Comparison of ENCODE assay signal across 28 mouse cellular contexts in genomic region chr6:101422084-101422954, GRCm38 (mm10). TPM values are rescaled to one million over a fixed set of nuclear protein-coding genes. Genes with fewer than 3 reads are reported as not detected.
DNase-seq lines count a peak whose midpoint lies in the region; ATAC-seq lines count a peak whose summit lies in the region.
"Had no signal": no experiment of that assay in that cellular context is flagged by ENCODE, and none has a peak within 500 bp of the region (broad histone marks: within the 10 kb centered on the region; RNA-seq: fewer than 3 reads in every experiment).

No protein-coding gene starts in this region.

- H3K9ac ChIP-seq in midbrain, embryonic 14.5 days (replicated peaks; ENCODE audit: low read length), result no peak overlapping the region
- no peak overlapping the region for H3K9ac ChIP-seq in midbrain, embryonic 13.5 days (replicated peaks)
- H3K9ac ChIP-seq in forebrain, embryonic 12.5 days, result no peak overlapping the region
- H3K9ac ChIP-seq in forebrain, embryonic 15.5 days (replicated peaks), result no peak overlapping the region
- no peak overlapping the region for H3K9ac ChIP-seq in heart, embryonic 12.5 days
- H3K9ac ChIP-seq: heart, embryonic 13.5 days; intestine, embryonic 15.5 days; liver, embryonic 14.5 days; stomach, embryonic 15.5 days had no signal

- no peak overlapping the region for H3K4me2 ChIP-seq in midbrain, embryonic 14.5 days (ENCODE audit: low read length)
- H3K4me2 ChIP-seq in midbrain, embryonic 13.5 days (replicated peaks), result no peak overlapping the region
- H3K4me2 ChIP-seq in forebrain, embryonic 12.5 days, result no peak overlapping the region
- no peak overlapping the region for H3K4me2 ChIP-seq in forebrain, embryonic 15.5 days (replicated peaks)
- H3K4me2 ChIP-seq in heart, embryonic 12.5 days, result no peak overlapping the region
- H3K4me2 ChIP-seq: heart, embryonic 13.5 days; intestine, embryonic 15.5 days; stomach, embryonic 15.5 days had no signal

- ATAC-seq in midbrain, embryonic 14.5 days (ENCODE audit: low FRiP score, low TSS enrichment), result no peak
- ATAC-seq in midbrain, embryonic 13.5 days, result no peak
- ATAC-seq in forebrain, embryonic 12.5 days (ENCODE audit: low FRiP score), result peak; percentile 41; the same call in 1 of the 2 replicates
- peak; percentile 68 for ATAC-seq in forebrain, embryonic 15.5 days (replicated peaks)
- ATAC-seq in heart, embryonic 12.5 days (ENCODE audit: insufficient number of reproducible peaks, low FRiP score), result no peak
- ATAC-seq: hindbrain, embryonic 16.5 days; intestine, embryonic 15.5 days had no signal

- H3K9me3 ChIP-seq in midbrain, embryonic 14.5 days (ENCODE audit: control insufficient read depth, low read length), result no peaks in the 10 kb centered on the region
- no peaks in the 10 kb centered on the region for H3K9me3 ChIP-seq in midbrain, embryonic 13.5 days
- H3K9me3 ChIP-seq in forebrain, embryonic 12.5 days, result no peaks in the 10 kb centered on the region
- H3K9me3 ChIP-seq in forebrain, embryonic 15.5 days, result no peaks in the 10 kb centered on the region
- H3K9me3 ChIP-seq in heart, embryonic 12.5 days (replicated peaks), result no peaks in the 10 kb centered on the region
- H3K9me3 ChIP-seq: heart, embryonic 13.5 days; intestine, embryonic 15.5 days; stomach, embryonic 15.5 days had no signal

- 39% methylated on average over 10 of the region's 10 CpGs for WGBS in midbrain, embryonic 14.5 days
- WGBS in midbrain, embryonic 13.5 days, result 41% methylated on average over 10 of the region's 10 CpGs
- WGBS in forebrain, embryonic 12.5 days, result 40% methylated on average over 10 of the region's 10 CpGs
- WGBS in forebrain, embryonic 15.5 days, result 24% methylated on average over 10 of the region's 10 CpGs
- WGBS in heart, embryonic 12.5 days, result 72% methylated on average over 10 of the region's 10 CpGs

- H3K27ac ChIP-seq in midbrain, embryonic 14.5 days (replicated peaks; ENCODE audit: low read depth, low read length), result no peak overlapping the region
- H3K27ac ChIP-seq in midbrain, embryonic 13.5 days, result no peak overlapping the region
- H3K27ac ChIP-seq in forebrain, embryonic 12.5 days, result no peak overlapping the region
- peak overlapping the region; percentile 27; the same call in 1 of the 2 replicates for H3K27ac ChIP-seq in forebrain, embryonic 15.5 days (replicated peaks)
- H3K27ac ChIP-seq in heart, embryonic 12.5 days (ENCODE audit: poor library complexity, severe bottlenecking), result no peak overlapping the region
- H3K27ac ChIP-seq: heart, adult 2 months; heart, embryonic 13.5 days; intestine, embryonic 15.5 days; layer of hippocampus, adult 2 months; liver, embryonic 14.5 days; macrophage; stomach, embryonic 15.5 days had no signal

- H3K27me3 ChIP-seq in midbrain, embryonic 14.5 days (ENCODE audit: control insufficient read depth, insufficient read depth, low read length), result no peaks in the 10 kb centered on the region
- H3K27me3 ChIP-seq in midbrain, embryonic 13.5 days, result peaks cover 7% of the 10 kb centered on the region; the same call in 1 of the 2 replicates
- no peaks in the 10 kb centered on the region for H3K27me3 ChIP-seq in forebrain, embryonic 12.5 days
- peaks cover 3% of the 10 kb centered on the region; the same call in 1 of the 2 replicates for H3K27me3 ChIP-seq in forebrain, embryonic 15.5 days
- H3K27me3 ChIP-seq in heart, embryonic 12.5 days (replicated peaks), result no peaks in the 10 kb centered on the region
- H3K27me3 ChIP-seq: heart, embryonic 13.5 days; intestine, embryonic 15.5 days; stomach, embryonic 15.5 days had no signal

- H3K4me3 ChIP-seq in midbrain, embryonic 14.5 days (replicated peaks; ENCODE audit: low read depth, low read length), result no peak overlapping the region
- no peak overlapping the region for H3K4me3 ChIP-seq in midbrain, embryonic 13.5 days (replicated peaks)
- H3K4me3 ChIP-seq in forebrain, embryonic 12.5 days (replicated peaks), result no peak overlapping the region
- no peak overlapping the region for H3K4me3 ChIP-seq in forebrain, embryonic 15.5 days
- H3K4me3 ChIP-seq in heart, embryonic 12.5 days, result no peak overlapping the region
- H3K4me3 ChIP-seq: heart, adult 2 months; heart, embryonic 13.5 days; intestine, embryonic 15.5 days; layer of hippocampus, adult 2 months; stomach, embryonic 15.5 days had no signal

- H3K4me1 ChIP-seq in midbrain, embryonic 14.5 days (ENCODE audit: control insufficient read depth, insufficient read depth, low read length), result 0 out of 2 replicates have a peak, but pooled peaks cover 3% of the 10 kb centered on the region
- H3K4me1 ChIP-seq in midbrain, embryonic 13.5 days (replicated peaks), result peaks cover 11% of the 10 kb centered on the region; the same call in 1 of the 2 replicates
- peaks cover 12% of the 10 kb centered on the region; the same call in 1 of the 2 replicates for H3K4me1 ChIP-seq in forebrain, embryonic 12.5 days
- H3K4me1 ChIP-seq in forebrain, embryonic 15.5 days, result peaks cover 20% of the 10 kb centered on the region
- no peaks in the 10 kb centered on the region for H3K4me1 ChIP-seq in heart, embryonic 12.5 days (replicated peaks)
- H3K4me1 ChIP-seq: heart, embryonic 13.5 days; intestine, embryonic 15.5 days; stomach, embryonic 15.5 days had no signal

- H3K36me3 ChIP-seq in midbrain, embryonic 14.5 days (ENCODE audit: control insufficient read depth, insufficient read depth, low read length), result no peaks in the 10 kb centered on the region
- H3K36me3 ChIP-seq in midbrain, embryonic 13.5 days, result no peaks in the 10 kb centered on the region
- no peaks in the 10 kb centered on the region for H3K36me3 ChIP-seq in forebrain, embryonic 12.5 days (replicated peaks)
- no peaks in the 10 kb centered on the region for H3K36me3 ChIP-seq in forebrain, embryonic 15.5 days
- no peaks in the 10 kb centered on the region for H3K36me3 ChIP-seq in heart, embryonic 12.5 days
- H3K36me3 ChIP-seq: heart, embryonic 13.5 days; intestine, embryonic 15.5 days; stomach, embryonic 15.5 days had no signal

- DNase-seq in midbrain, embryonic 14.5 days, result peak; percentile 45
- no peak for DNase-seq in layer of hippocampus, postnatal 36 days
- DNase-seq: adrenal gland, postnatal 36 days; B cell, adult 2 months; cerebellum, adult 8-10 months; cerebellum, postnatal 36 days; heart, adult 2 months; heart, postnatal 10 days; kidney, adult 2 months; kidney, postnatal 36 days; liver; lung, adult 2 months; lung, postnatal 10 days; right cerebral cortex, postnatal 25 days had no signal

RNA-seq across cellular contexts. Expression of gene Pdzrn3, which starts 44.6 kb away (rescaled TPM):
- 14.5 and 20.6 TPM in 2 replicates for polyA plus RNA-seq in midbrain, embryonic 14.5 days (2014; fragmentation: Nextera tagmentation; extraction: Ambion mirVana)
- polyA plus RNA-seq in midbrain, embryonic 13.5 days (2015; fragmentation: Nextera tagmentation; extraction: Ambion mirVana), result 22.7 and 33.2 TPM in 2 replicates
- 7.7 and 8.8 TPM in 2 replicates for polyA plus RNA-seq in forebrain, embryonic 12.5 days (2016; fragmentation: Nextera tagmentation; extraction: Ambion mirVana)
- 21.9 and 24.0 TPM in 2 replicates for polyA plus RNA-seq in forebrain, embryonic 15.5 days (2015; fragmentation: Nextera tagmentation; extraction: Ambion mirVana)
- polyA plus RNA-seq in heart, embryonic 12.5 days (2016; fragmentation: Nextera tagmentation; extraction: Ambion mirVana), result 13.6 and 14.0 TPM in 2 replicates
- total RNA-seq in layer of hippocampus, postnatal 36 days (2021), result 1 to 10 TPM; 8.6 to 9.0 TPM
- total RNA-seq: hematopoietic stem cell, adult 5-6 weeks; megakaryocyte-erythroid progenitor cell, adult 5-6 weeks; monocyte, adult 5-6 weeks had no signal
- polyA plus RNA-seq: macrophage had no signal

Comparison
In these comparisons a context has a peak if more than half of its experiments do, and no peak if none do; other contexts are left out.
1. ATAC-seq: peak in forebrain, embryonic 12.5 days (single experiment) and forebrain, embryonic 15.5 days (single experiment); none in midbrain, embryonic 14.5 days (single experiment), midbrain, embryonic 13.5 days (single experiment) and heart, embryonic 12.5 days (single experiment).